Mouse (Mus musculus) kidney, postnatal 10 days (tissue): Measurements from ENCODE around the gene Sh3glb2.

Experiments
- DNase-seq: peaks from one replicate; pipeline ENCODE4 v3.0.0; 2021; ENCODE audit warnings: mixed read lengths

Gene Sh3glb2

GRCm38 (mm10) chr2:30336174-30336915 lies 22.8 kb downstream of the Sh3glb2 start:
- DNase-seq: no peak

GRCm38 (mm10) chr2:30335324-30335723 lies 23.8 kb downstream of the Sh3glb2 start:
- no peak for DNase-seq

GRCm38 (mm10) chr2:30328791-30329190 lies 30.3 kb downstream of the Sh3glb2 start:
- DNase-seq: no peak

- no peak for DNase-seq
These were observed 31.9 kb downstream of the Sh3glb2 start for GRCm38 (mm10) chr2:30327276-30327675.

- DNase-seq: no peak
These were observed 33.8 kb downstream of the Sh3glb2 start for GRCm38 (mm10) chr2:30325296-30325695.

- no peak for DNase-seq
These were observed 36.0 kb downstream of the Sh3glb2 start for GRCm38 (mm10) chr2:30323111-30323510.

- DNase-seq: no peak
These were observed 39.9 kb downstream of the Sh3glb2 start for GRCm38 (mm10) chr2:30319260-30319659.

- DNase-seq: no peak
These were observed 42.2 kb downstream of the Sh3glb2 start for GRCm38 (mm10) chr2:30316955-30317354.

- DNase-seq: no peak
These were observed 43.0 kb downstream of the Sh3glb2 start for GRCm38 (mm10) chr2:30316136-30316535.

GRCm38 (mm10) chr2:30311481-30311880 lies 47.7 kb downstream of the Sh3glb2 start:
- DNase-seq: no peak

GRCm38 (mm10) chr2:30309351-30309750 lies 49.8 kb downstream of the Sh3glb2 start:
- DNase-seq: no peak

GRCm38 (mm10) chr2:30306087-30306486 lies 53.0 kb downstream of the Sh3glb2 start:
- no peak for DNase-seq

- no peak for DNase-seq
These were observed 59.2 kb downstream of the Sh3glb2 start for GRCm38 (mm10) chr2:30299966-30300365.

- no peak for DNase-seq
These were observed 59.6 kb downstream of the Sh3glb2 start for GRCm38 (mm10) chr2:30299525-30299924.
